Mouse (Mus musculus): ENCODE results near the gene Xpot.

GRCm38 (mm10) chr10:121641272-121642053 is 15.3 kb upstream of the Xpot start, which contains the start of gene D930020B18Rik:
- TF ChIP-seq CTCF (IDR thresholded peaks at IDR 0.05; ENCODE audit: low read depth) = no peak
- no peak for TF ChIP-seq EP300 (IDR thresholded peaks at IDR 0.05; ENCODE audit: low read depth)
